Mouse (Mus musculus): Measurements from ENCODE around the gene Polr2l.

DNA sequence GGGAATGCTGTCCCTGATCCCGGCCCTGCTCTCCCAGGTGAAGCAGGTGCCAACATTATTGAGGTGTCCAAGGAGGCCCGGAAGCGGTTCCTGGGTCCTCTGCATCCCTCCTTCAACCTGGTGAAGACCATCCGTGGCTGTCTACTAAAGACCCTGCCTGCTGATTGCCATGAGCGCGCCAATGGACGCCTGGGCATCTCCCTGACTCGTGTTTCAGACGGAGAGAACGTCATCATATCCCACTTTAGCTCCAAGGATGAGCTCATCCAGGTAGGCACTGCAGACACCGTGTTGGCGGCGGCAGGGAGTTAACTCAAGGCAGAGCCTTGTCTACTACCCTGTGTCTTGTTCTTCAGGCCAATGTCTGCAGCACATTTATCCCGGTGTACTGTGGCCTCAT, 17.7 kb downstream of the Polr2l start:
- TF ChIP-seq CTCF (IDR thresholded peaks at IDR 0.05) (no peak), EP300 (IDR thresholded peaks at IDR 0.05) (no peak)
